In the genomic region with DNA sequence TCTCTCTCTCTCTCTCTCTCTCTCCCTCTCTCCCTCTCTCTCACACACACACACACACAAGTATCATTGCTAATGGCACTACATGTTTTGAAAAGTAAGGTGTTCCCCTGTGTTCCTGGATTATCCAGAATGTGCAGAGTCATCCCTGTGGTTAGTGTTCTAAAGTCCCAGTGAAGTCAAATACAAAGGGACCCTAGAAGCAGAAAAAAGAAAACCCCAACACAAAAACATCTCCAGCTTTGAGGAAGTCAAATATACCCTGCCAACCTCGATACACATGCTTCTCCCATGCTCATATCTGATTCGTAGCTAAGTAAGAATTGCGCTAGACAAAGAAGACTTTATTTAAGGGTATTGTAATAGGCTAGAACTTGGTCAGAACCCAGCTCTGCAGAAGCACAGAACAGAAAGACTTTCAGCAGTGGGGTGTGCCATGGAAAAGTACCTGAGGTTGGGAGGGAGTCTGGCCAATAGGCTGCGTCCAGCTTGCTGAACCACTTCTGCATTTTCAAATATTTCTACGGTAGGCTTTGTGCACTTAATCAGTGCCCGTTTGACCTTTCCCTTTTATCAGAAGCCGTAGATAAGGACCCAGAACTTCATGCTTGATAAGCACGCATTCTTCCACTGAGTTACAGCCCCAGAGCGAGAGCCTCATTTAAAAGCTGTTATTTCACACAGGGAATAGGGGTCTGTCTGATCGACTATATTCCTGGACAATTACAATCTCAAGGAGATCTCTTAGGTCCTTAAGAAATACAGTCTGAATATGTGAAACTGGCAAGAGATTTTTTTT, we compare ENCODE assay signal across 14 mouse cellular contexts. TPM values are rescaled to one million over a fixed set of nuclear protein-coding genes. Genes with fewer than 3 reads are reported as not detected.
A peak's percentile ranks its signal among the peaks of the same experiment; 100 is the strongest.
DNase-seq lines count a peak whose midpoint lies in the region; ATAC-seq and TF ChIP-seq lines count a peak whose summit lies in the region.
"Had no signal": no experiment of that assay in that cellular context is flagged by ENCODE, and none has a peak within 500 bp of the region (broad histone marks: within the 10 kb centered on the region; RNA-seq: fewer than 3 reads in every experiment).

No protein-coding gene starts in this region.

- peak overlapping the region; percentile 22; the same call in 1 of the 2 replicates for H3K27ac ChIP-seq in heart, embryonic 11.5 days (ENCODE audit: low read depth, low read length)
- H3K27ac ChIP-seq in MEL (ENCODE audit: control insufficient read depth, low read depth, low read length), result peak overlapping the region; percentile 25
- peak overlapping the region; percentile 63 for H3K27ac ChIP-seq in lung, embryonic 14.5 days (ENCODE audit: low read depth)

- TF ChIP-seq CTCF in MEL (IDR thresholded peaks at IDR 0.05 in 2 of 3, conservative IDR thresholded peaks at IDR 0.05 in 1 of 3; ENCODE audit: control insufficient read depth in 1 of 3, insufficient read depth in 1 of 3, low read depth in 2 of 3, low read length in 3 of 3, poor library complexity in 1 of 3, severe bottlenecking in 1 of 3), result no peak
- TF ChIP-seq CTCF in lung, embryonic 14.5 days (IDR thresholded peaks at IDR 0.05; ENCODE audit: low read depth), result no peak

- no peaks in the 10 kb centered on the region for H3K27me3 ChIP-seq in heart, embryonic 11.5 days (ENCODE audit: control insufficient read depth, insufficient read depth, low read length)
- no peaks in the 10 kb centered on the region for H3K27me3 ChIP-seq in MEL (ENCODE audit: control insufficient read depth in 1 of 2, insufficient read depth in 2 of 2, low read length in 2 of 2)
- H3K27me3 ChIP-seq in lung, embryonic 14.5 days (ENCODE audit: insufficient read depth, low read length), result no peaks in the 10 kb centered on the region

- no peak for TF ChIP-seq POLR2A in MEL (IDR thresholded peaks at IDR 0.05; ENCODE audit: control insufficient read depth in 1 of 2, insufficient read depth in 1 of 2, low read depth in 1 of 2, low read length in 2 of 2, poor library complexity in 1 of 2)

- 22% methylated on average over 10 of the region's 10 CpGs for WGBS in heart, embryonic 11.5 days (ENCODE audit: insufficient replicate concordance)
- WGBS in lung, embryonic 14.5 days, result 32% methylated on average over 10 of the region's 10 CpGs

- DNase-seq in heart, adult 18-20 months, result no peak
- DNase-seq in MEL (ENCODE audit: low read depth, low spot score), result peak; percentile 75
- DNase-seq in lung, embryonic 14.5 days, result peak; percentile 46
- DNase-seq in kidney, adult 11 months, result no peak
- no peak for DNase-seq in kidney, adult 8-10 months
- DNase-seq: cerebellum, adult 9-11 months; heart, postnatal 10 days; right cerebral cortex, postnatal 25 days had no signal

- peaks cover 6% of the 10 kb centered on the region; the same call in 1 of the 2 replicates for H3K4me1 ChIP-seq in heart, embryonic 11.5 days (ENCODE audit: control insufficient read depth, insufficient read depth, low read length)
- peaks cover 19 to 21% of the 10 kb centered on the region in 2 experiments for H3K4me1 ChIP-seq in MEL (ENCODE audit: control insufficient read depth in 1 of 2, insufficient read depth in 2 of 2, low read length in 2 of 2)
- H3K4me1 ChIP-seq in lung, embryonic 14.5 days (ENCODE audit: insufficient read depth), result no peaks in the 10 kb centered on the region

- ATAC-seq in heart, embryonic 11.5 days (replicated peaks; ENCODE audit: insufficient number of reproducible peaks, low FRiP score, low TSS enrichment), result no peak
- ATAC-seq in lung, embryonic 14.5 days (ENCODE audit: insufficient read depth), result peak; percentile 85
- ATAC-seq in megakaryocyte-erythroid progenitor cell, adult 5-6 weeks (replicated peaks; ENCODE audit: low FRiP score, low TSS enrichment, poor library complexity, severe bottlenecking), result peak; percentile 70
- no peak for ATAC-seq in activated CD4-positive, CD25-positive, alpha-beta regulatory T cell, adult 4 months
- ATAC-seq: inflammation-experienced regulatory T-cells, adult 6 months had no signal

- H3K9me3 ChIP-seq in heart, embryonic 11.5 days (replicated peaks; ENCODE audit: control insufficient read depth, low read length), result no peaks in the 10 kb centered on the region
- H3K9me3 ChIP-seq in MEL (replicated peaks; ENCODE audit: insufficient read depth, low read length), result no peaks in the 10 kb centered on the region
- H3K9me3 ChIP-seq in lung, embryonic 14.5 days (ENCODE audit: low read depth, low read length), result no peaks in the 10 kb centered on the region

- peak overlapping the region; percentile 56 for H3K4me2 ChIP-seq in heart, embryonic 11.5 days
- peak overlapping the region; percentile 20; the same call in 1 of the 2 replicates for H3K4me2 ChIP-seq in lung, embryonic 14.5 days

- no peak for TF ChIP-seq RAD21 in MEL (IDR thresholded peaks at IDR 0.05; ENCODE audit: low read depth, low read length)

- H3K9ac ChIP-seq in heart, embryonic 11.5 days (ENCODE audit: low read depth, low read length), result no peak overlapping the region
- H3K9ac ChIP-seq in MEL (ENCODE audit: control insufficient read depth, low read depth, low read length, poor library complexity, severe bottlenecking), result peak overlapping the region; percentile 14; the same call in 1 of the 2 replicates
- H3K9ac ChIP-seq in lung, embryonic 14.5 days, result no peak overlapping the region

- H3K79me2 ChIP-seq in MEL (ENCODE audit: control insufficient read depth, insufficient read depth, low read length, poor library complexity), result no peaks in the 10 kb centered on the region

- TF ChIP-seq EP300 in MEL (IDR thresholded peaks at IDR 0.05; ENCODE audit: low read depth in 1 of 2, low read length in 2 of 2), result peak; percentile 64 to 67

- no peak overlapping the region for H3K4me3 ChIP-seq in heart, embryonic 11.5 days (ENCODE audit: low read depth, low read length)
- H3K4me3 ChIP-seq in MEL (ENCODE audit: control insufficient read depth in 1 of 2, insufficient read depth in 1 of 2, low read depth in 2 of 2, low read length in 2 of 2), result peak overlapping the region; percentile 18 to 35; a peak in 2 of 4 replicates
- H3K4me3 ChIP-seq in lung, embryonic 14.5 days (ENCODE audit: low read depth, low read length), result no peak overlapping the region

- H3K36me3 ChIP-seq in heart, embryonic 11.5 days (ENCODE audit: control insufficient read depth, insufficient read depth, low read length), result no peaks in the 10 kb centered on the region
- peaks cover 0 to 30% of the 10 kb centered on the region in 2 experiments; a peak in 2 of 4 replicates for H3K36me3 ChIP-seq in MEL (ENCODE audit: control insufficient read depth in 1 of 2, insufficient read depth in 2 of 2, low read length in 2 of 2)
- no peaks in the 10 kb centered on the region for H3K36me3 ChIP-seq in lung, embryonic 14.5 days (ENCODE audit: insufficient read depth)

TF ChIP-seq in MEL, 35 proteins besides CTCF, POLR2A, EP300 and RAD21:
- no peak for TF ChIP-seq POLR2AphosphoS5 (IDR thresholded peaks at IDR 0.05; ENCODE audit: borderline replicate concordance, low read depth, low read length)
- TF ChIP-seq RCOR1 (IDR thresholded peaks at IDR 0.05; ENCODE audit: low read depth, low read length), result peak; percentile 82
- TF ChIP-seq ETS1 (IDR thresholded peaks at IDR 0.05; ENCODE audit: low read depth, low read length), result peak; percentile 44; the same call in 1 of the 2 replicates
- peak; percentile 92 for TF ChIP-seq GATA1 (IDR thresholded peaks at IDR 0.05; ENCODE audit: low read depth, low read length)
- TF ChIP-seq MYC (IDR thresholded peaks at IDR 0.05; ENCODE audit: low read depth, low read length), result peak; percentile 59
- peak; percentile 27; the same call in 1 of the 2 replicates for TF ChIP-seq HCFC1 (IDR thresholded peaks at IDR 0.05; ENCODE audit: low read depth, low read length)
- no peak for TF ChIP-seq CHD2 (IDR thresholded peaks at IDR 0.05; ENCODE audit: low read length)
- TF ChIP-seq TCF12 (IDR thresholded peaks at IDR 0.05; ENCODE audit: low read depth, low read length), result peak; percentile 59; the same call in 1 of the 2 replicates

RNA-seq across cellular contexts. Expression of gene 9130008F23Rik, which starts 11.2 kb away (rescaled TPM):
- polyA plus RNA-seq in heart, embryonic 11.5 days (2014; fragmentation: Nextera tagmentation; extraction: Ambion mirVana), result 3.1 and 3.7 TPM in 2 replicates
- total RNA-seq in heart, adult 18-20 months (2021), result under 1 TPM; 0.26 to 0.52 TPM
- 1.2 and 1.3 TPM in 2 replicates for total RNA-seq in MEL (2012; rRNA removed)
- 1 to 10 TPM in 1 of 2 experiments, not detected in 1; 1.1 TPM for polyA plus RNA-seq in MEL (2012; ENCODE audit: insufficient read depth in 1 of 2, insufficient read length in 2 of 2, low read depth in 1 of 2, low replicate concordance in 2 of 2, missing spikeins in 1 of 2)
- polyA plus RNA-seq in lung, embryonic 14.5 days (2014; fragmentation: Nextera tagmentation; extraction: Ambion mirVana), result 3.0 and 3.4 TPM in 2 replicates
- 1.9 and 4.0 TPM in 2 replicates for total RNA-seq in megakaryocyte-erythroid progenitor cell, adult 5-6 weeks (2014; fragmentation: Nextera tagmentation)
- total RNA-seq in megakaryocyte-erythroid progenitor cell, adult 5-6 weeks (2017), result 0.84 and 14.3 TPM in 2 replicates
- polyA plus RNA-seq in activated CD4-positive, CD25-positive, alpha-beta regulatory T cell, adult 4 months (2017; shearing (Covaris generic)), result not detected

RNA-seq across cellular contexts. Expression of gene Glyatl3, which starts 45.0 kb away (rescaled TPM):
- not detected in 2 replicates for polyA plus RNA-seq in heart, embryonic 11.5 days (2014; fragmentation: Nextera tagmentation; extraction: Ambion mirVana)
- total RNA-seq in heart, adult 18-20 months (2021), result not detected
- total RNA-seq in MEL (2012; rRNA removed), result not detected in 2 replicates
- polyA plus RNA-seq in MEL (2012; ENCODE audit: insufficient read depth in 1 of 2, insufficient read length in 2 of 2, low read depth in 1 of 2, low replicate concordance in 2 of 2, missing spikeins in 1 of 2), result under 1 TPM in 1 of 2 experiments, not detected in 1; 0.33 TPM
- polyA plus RNA-seq in lung, embryonic 14.5 days (2014; fragmentation: Nextera tagmentation; extraction: Ambion mirVana), result not detected in 2 replicates
- not detected in 2 replicates for total RNA-seq in megakaryocyte-erythroid progenitor cell, adult 5-6 weeks (2014; fragmentation: Nextera tagmentation)
- total RNA-seq in megakaryocyte-erythroid progenitor cell, adult 5-6 weeks (2017), result not detected in 2 replicates
- not detected for polyA plus RNA-seq in activated CD4-positive, CD25-positive, alpha-beta regulatory T cell, adult 4 months (2017; shearing (Covaris generic))
- total RNA-seq: heart, postnatal 10 days; left cerebral cortex, postnatal 14 days had no signal
- polyA plus RNA-seq: inflammation-experienced regulatory T-cells, adult 6 months; liver, embryonic 16.5 days had no signal

RNA-seq across cellular contexts. Expression of gene Rhag, which starts 58.2 kb away (rescaled TPM):
- 25.7 and 33.2 TPM in 2 replicates for polyA plus RNA-seq in heart, embryonic 11.5 days (2014; fragmentation: Nextera tagmentation; extraction: Ambion mirVana)
- total RNA-seq in heart, adult 18-20 months (2021), result not detected
- 17.8 and 24.4 TPM in 2 replicates for total RNA-seq in MEL (2012; rRNA removed)
- 10 to 100 TPM in 1 of 2 experiments, not detected in 1; 91.3 TPM for polyA plus RNA-seq in MEL (2012; ENCODE audit: insufficient read depth in 1 of 2, insufficient read length in 2 of 2, low read depth in 1 of 2, low replicate concordance in 2 of 2, missing spikeins in 1 of 2)
- polyA plus RNA-seq in lung, embryonic 14.5 days (2014; fragmentation: Nextera tagmentation; extraction: Ambion mirVana), result 0.43 and 0.82 TPM in 2 replicates
- 98.6 and 128 TPM in 2 replicates for total RNA-seq in megakaryocyte-erythroid progenitor cell, adult 5-6 weeks (2014; fragmentation: Nextera tagmentation)
- total RNA-seq in megakaryocyte-erythroid progenitor cell, adult 5-6 weeks (2017), result 54.1 and 79.9 TPM in 2 replicates
- polyA plus RNA-seq in activated CD4-positive, CD25-positive, alpha-beta regulatory T cell, adult 4 months (2017; shearing (Covaris generic)), result 1 to 10 TPM in 1 of 2 experiments, under 1 TPM in 1; 0.28 to 2.0 TPM
- total RNA-seq: heart, postnatal 10 days; left cerebral cortex, postnatal 14 days had no signal
- polyA plus RNA-seq: inflammation-experienced regulatory T-cells, adult 6 months had no signal

Comparison
In these comparisons a context has a peak if more than half of its experiments do, and no peak if none do; other contexts are left out.
1. ATAC-seq: peak in lung, embryonic 14.5 days (single experiment) and megakaryocyte-erythroid progenitor cell, adult 5-6 weeks (single experiment); none in heart, embryonic 11.5 days (single experiment) and activated CD4-positive, CD25-positive, alpha-beta regulatory T cell, adult 4 months (single experiment).
2. H3K4me3 ChIP-seq: peak in MEL (2 of 2); none in heart, embryonic 11.5 days (single experiment) and lung, embryonic 14.5 days (single experiment).
3. DNase-seq: peak in MEL (single experiment) and lung, embryonic 14.5 days (single experiment); none in heart, adult 18-20 months (0 of 2), kidney, adult 11 months (single experiment) and kidney, adult 8-10 months (0 of 2).
4. Peak in every context shown above with its lines, with median percentiles within 50 percentile points of each other: H3K27ac ChIP-seq.